29 mouse cellular contexts compared by ENCODE assay signal in the genomic region with DNA sequence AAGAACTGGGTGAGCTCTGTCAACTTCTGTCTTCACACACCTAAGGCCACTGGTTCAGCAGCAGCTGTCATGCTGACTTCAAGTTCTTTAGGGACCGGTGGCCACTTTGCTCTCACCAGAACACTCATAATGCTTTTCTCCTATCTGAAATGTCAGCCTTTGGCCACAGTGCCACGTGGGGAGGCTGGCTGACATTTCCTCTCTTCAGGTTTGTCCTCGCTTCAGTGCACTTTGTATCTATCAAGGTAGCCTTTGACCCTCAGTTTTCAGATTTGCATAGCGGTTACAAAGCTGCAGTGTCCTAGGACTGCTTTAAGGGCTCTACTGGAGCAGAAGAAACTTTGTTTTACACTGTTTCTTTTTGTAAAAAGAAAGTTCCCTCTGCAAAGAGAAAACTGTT. TPM values are rescaled to one million over a fixed set of nuclear protein-coding genes. Genes with fewer than 3 reads are reported as not detected.
DNase-seq lines count a peak whose midpoint lies in the region; ATAC-seq lines count a peak whose summit lies in the region.
"Had no signal": no experiment of that assay in that cellular context is flagged by ENCODE, and none has a peak within 500 bp of the region (broad histone marks: within the 10 kb centered on the region; RNA-seq: fewer than 3 reads in every experiment).

No protein-coding gene starts in this region.

- peaks cover 9% of the 10 kb centered on the region; the same call in 1 of the 2 replicates for H3K4me1 ChIP-seq in kidney, embryonic 15.5 days
- H3K4me1 ChIP-seq in liver, embryonic 16.5 days (ENCODE audit: control insufficient read depth, low read depth, low read length) = no peaks in the 10 kb centered on the region
- H3K4me1 ChIP-seq: embryonic facial prominence, embryonic 10.5 days; embryonic facial prominence, embryonic 15.5 days; forebrain, embryonic 13.5 days; heart, embryonic 13.5 days; midbrain, embryonic 12.5 days; stomach, embryonic 15.5 days had no signal

- H3K36me3 ChIP-seq in kidney, embryonic 15.5 days = no peaks in the 10 kb centered on the region
- H3K36me3 ChIP-seq in liver, embryonic 16.5 days (ENCODE audit: control insufficient read depth, insufficient read depth) = no peaks in the 10 kb centered on the region
- no peaks in the 10 kb centered on the region for H3K36me3 ChIP-seq in splenic B cell, adult 2 months (ENCODE audit: control insufficient read depth, insufficient read depth, low read length, poor library complexity, severe bottlenecking)
- H3K36me3 ChIP-seq: embryonic facial prominence, embryonic 10.5 days; embryonic facial prominence, embryonic 15.5 days; heart, embryonic 13.5 days; limb, embryonic 13.5 days; midbrain, embryonic 12.5 days; neural tube, embryonic 13.5 days; stomach, embryonic 15.5 days had no signal

- no peak overlapping the region for H3K9ac ChIP-seq in kidney, embryonic 15.5 days
- H3K9ac ChIP-seq in liver, embryonic 16.5 days (ENCODE audit: low read depth, low read length) = no peak overlapping the region
- H3K9ac ChIP-seq: embryonic facial prominence, embryonic 15.5 days; forebrain, embryonic 13.5 days; heart, embryonic 13.5 days; hindbrain, embryonic 14.5 days; limb, embryonic 13.5 days; midbrain, embryonic 12.5 days; neural tube, embryonic 13.5 days; stomach, embryonic 15.5 days had no signal

- H3K4me2 ChIP-seq in kidney, embryonic 15.5 days = no peak overlapping the region
- no peak overlapping the region for H3K4me2 ChIP-seq in liver, embryonic 16.5 days (ENCODE audit: low read depth, low read length)
- H3K4me2 ChIP-seq: embryonic facial prominence, embryonic 15.5 days; forebrain, embryonic 13.5 days; heart, embryonic 13.5 days; hindbrain, embryonic 14.5 days; limb, embryonic 13.5 days; midbrain, embryonic 12.5 days; neural tube, embryonic 13.5 days; stomach, embryonic 15.5 days had no signal

- DNase-seq in adrenal gland, postnatal 36 days = peak; percentile 34 to 38
- no peak for DNase-seq in adrenal gland, adult 8-10 months
- DNase-seq in kidney, adult 11 months = no peak
- no peak for DNase-seq in liver
- peak; percentile 57 for DNase-seq in splenic B cell, adult 2 months (ENCODE audit: low read depth, low spot score)
- no peak for DNase-seq in cerebellum, postnatal 25 days
- DNase-seq: cerebellum, adult 8-10 months; cerebellum, postnatal 36 days; gastrocnemius, postnatal 10 days; heart, postnatal 10 days; lung, adult 18-20 months; lung, postnatal 4 days; thymus, adult 18-20 months; thymus, postnatal 25 days had no signal

- H3K27me3 ChIP-seq in kidney, embryonic 15.5 days = peaks cover 4% of the 10 kb centered on the region; the same call in 1 of the 2 replicates
- H3K27me3 ChIP-seq in liver, embryonic 16.5 days (ENCODE audit: control insufficient read depth, insufficient read depth, low read depth, low read length) = no peaks in the 10 kb centered on the region
- no peaks in the 10 kb centered on the region for H3K27me3 ChIP-seq in splenic B cell, adult 2 months (ENCODE audit: control insufficient read depth, insufficient read depth, low read length, poor library complexity, severe bottlenecking)

- 47% methylated on average over 4 of the region's 4 CpGs for WGBS in kidney, embryonic 15.5 days
- 44% methylated on average over 4 of the region's 4 CpGs for WGBS in liver, embryonic 16.5 days (ENCODE audit: insufficient replicate concordance)

- peak overlapping the region; percentile 5; the same call in 1 of the 2 replicates for H3K27ac ChIP-seq in kidney, embryonic 15.5 days
- no peak overlapping the region for H3K27ac ChIP-seq in liver, embryonic 16.5 days (ENCODE audit: low read length)
- H3K27ac ChIP-seq: embryonic facial prominence, embryonic 10.5 days; embryonic facial prominence, embryonic 15.5 days; forebrain, embryonic 13.5 days; heart, embryonic 13.5 days; hindbrain, embryonic 14.5 days; left cerebral cortex, adult 2 months; limb, embryonic 13.5 days; midbrain, embryonic 12.5 days; neural tube, embryonic 13.5 days; stomach, embryonic 15.5 days had no signal

- no peaks in the 10 kb centered on the region for H3K9me3 ChIP-seq in kidney, embryonic 15.5 days (replicated peaks)
- no peaks in the 10 kb centered on the region for H3K9me3 ChIP-seq in liver, embryonic 16.5 days (replicated peaks; ENCODE audit: control insufficient read depth, low read length)
- H3K9me3 ChIP-seq: embryonic facial prominence, embryonic 10.5 days; embryonic facial prominence, embryonic 15.5 days; forebrain, embryonic 13.5 days; heart, embryonic 13.5 days; limb, embryonic 13.5 days; midbrain, embryonic 12.5 days; neural tube, embryonic 13.5 days; stomach, embryonic 15.5 days had no signal

- no peak overlapping the region for H3K4me3 ChIP-seq in kidney, embryonic 15.5 days (replicated peaks)
- H3K4me3 ChIP-seq in liver, embryonic 16.5 days (ENCODE audit: low read depth, low read length) = no peak overlapping the region
- H3K4me3 ChIP-seq: embryonic facial prominence, embryonic 10.5 days; embryonic facial prominence, embryonic 15.5 days; forebrain, embryonic 13.5 days; heart, embryonic 13.5 days; left cerebral cortex, adult 2 months; limb, embryonic 13.5 days; megakaryocyte, embryonic 14.5 days; midbrain, embryonic 12.5 days; neural tube, embryonic 13.5 days; stomach, embryonic 15.5 days had no signal

- ATAC-seq in kidney, embryonic 15.5 days (replicated peaks; ENCODE audit: low FRiP score) = no peak
- peak; percentile 51 for ATAC-seq in liver, embryonic 16.5 days (ENCODE audit: low read depth)
- ATAC-seq: forebrain, embryonic 13.5 days; intestine, postnatal 0 days; lung, postnatal 0 days had no signal

RNA-seq across cellular contexts. Expression of a gene that starts 4.6 kb away (rescaled TPM):
- total RNA-seq in adrenal gland, postnatal 36 days (2021) = 10 to 100 TPM; 16.6 to 17.5 TPM
- 10 to 100 TPM; 16.1 to 23.9 (median 20.1) TPM for total RNA-seq in adrenal gland, adult 8-10 months (2022)
- polyA plus RNA-seq in kidney, embryonic 15.5 days (2015; fragmentation: Nextera tagmentation; extraction: Ambion mirVana) = 43.4 and 44.8 TPM in 2 replicates
- 6.6 and 7.4 TPM in 2 replicates for polyA plus RNA-seq in liver, embryonic 16.5 days (2015; fragmentation: Nextera tagmentation; extraction: Ambion mirVana)

RNA-seq across cellular contexts. Expression of a gene that starts 12.6 kb away (rescaled TPM):
- 10 to 100 TPM; 43.5 to 45.4 TPM for total RNA-seq in adrenal gland, postnatal 36 days (2021)
- 10 to 100 TPM; 36.1 to 41.6 (median 40.6) TPM for total RNA-seq in adrenal gland, adult 8-10 months (2022)
- 63.8 and 76.1 TPM in 2 replicates for polyA plus RNA-seq in kidney, embryonic 15.5 days (2015; fragmentation: Nextera tagmentation; extraction: Ambion mirVana)
- polyA plus RNA-seq in liver, embryonic 16.5 days (2015; fragmentation: Nextera tagmentation; extraction: Ambion mirVana) = 21.1 and 22.5 TPM in 2 replicates

RNA-seq across cellular contexts. Expression of a gene that starts 21.1 kb away (rescaled TPM):
- total RNA-seq in adrenal gland, postnatal 36 days (2021) = under 1 TPM; 0.17 to 0.26 TPM
- total RNA-seq in adrenal gland, adult 8-10 months (2022) = under 1 TPM in 3 of 4 experiments, not detected in 1; 0.22 to 0.40 (median 0.35) TPM
- polyA plus RNA-seq in kidney, embryonic 15.5 days (2015; fragmentation: Nextera tagmentation; extraction: Ambion mirVana) = 8.8 and 9.8 TPM in 2 replicates
- 0.78 and 1.3 TPM in 2 replicates for polyA plus RNA-seq in liver, embryonic 16.5 days (2015; fragmentation: Nextera tagmentation; extraction: Ambion mirVana)

Comparison
In these comparisons a context has a peak if more than half of its experiments do, and no peak if none do; other contexts are left out.
1. DNase-seq: peak in adrenal gland, postnatal 36 days (2 of 2) and splenic B cell, adult 2 months (single experiment); none in adrenal gland, adult 8-10 months (single experiment), kidney, adult 11 months (single experiment), liver (single experiment) and cerebellum, postnatal 25 days (0 of 2).